Mouse (Mus musculus) gastrocnemius, postnatal 25 days (tissue): ENCODE data around the gene Tmem184b. TPM values are rescaled to one million over a fixed set of nuclear protein-coding genes. Genes with fewer than 3 reads are reported as not detected.

Experiments
- DNase-seq: peaks from one replicate; pipeline ENCODE4 v3.0.0; 2022
- total RNA-seq, 2 experiments: library from RNA; stranded (reverse); gene quantifications; 1 replicate in 1 of 2; 2 replicates in 1 of 2; pipeline ENCODE4 v1.2.3; 2021

Tmem184b gene
- total RNA-seq, 2 experiments from 2014 or later, result 28.4 to 30.4 TPM

GRCm38 (mm10) chr15:79399231-79400052, 3.9 kb downstream of the Tmem184b start:
- no peak for DNase-seq

GRCm38 (mm10) chr15:79396736-79397135, 6.6 kb downstream of the Tmem184b start:
- DNase-seq, result no peak

- DNase-seq, result no peak
These were observed 8.1 kb downstream of the Tmem184b start for GRCm38 (mm10) chr15:79395281-79395680.

- DNase-seq, result no peak
These were observed 8.5 kb downstream of the Tmem184b start for GRCm38 (mm10) chr15:79394842-79395241.

- no peak for DNase-seq
These were observed 10.3 kb downstream of the Tmem184b start for GRCm38 (mm10) chr15:79393101-79393500.

GRCm38 (mm10) chr15:79392527-79392926, 10.8 kb downstream of the Tmem184b start:
- no peak for DNase-seq

- DNase-seq, result peak; percentile 64
These were observed 11.8 kb downstream of the Tmem184b start for GRCm38 (mm10) chr15:79391447-79392093.

- DNase-seq, result no peak
These were observed 12.9 kb downstream of the Tmem184b start for GRCm38 (mm10) chr15:79390434-79390833.

GRCm38 (mm10) chr15:79388171-79388570, 15.2 kb downstream of the Tmem184b start:
- DNase-seq, result no peak

GRCm38 (mm10) chr15:79387611-79388010, 15.8 kb downstream of the Tmem184b start:
- DNase-seq, result no peak

GRCm38 (mm10) chr15:79387081-79387480, 16.3 kb downstream of the Tmem184b start:
- DNase-seq, result no peak

GRCm38 (mm10) chr15:79381644-79382043, 21.7 kb downstream of the Tmem184b start:
- DNase-seq, result no peak

- DNase-seq, result peak; percentile 72
These were observed 22.6 kb downstream of the Tmem184b start for GRCm38 (mm10) chr15:79380468-79381444.

GRCm38 (mm10) chr15:79379658-79380057, 23.7 kb downstream of the Tmem184b start:
- no peak for DNase-seq

- DNase-seq, result no peak
These were observed 24.8 kb downstream of the Tmem184b start for GRCm38 (mm10) chr15:79378608-79379007.

GRCm38 (mm10) chr15:79377681-79378080, 25.7 kb downstream of the Tmem184b start:
- peak; percentile 88 for DNase-seq

- DNase-seq, result no peak
These were observed 28.6 kb downstream of the Tmem184b start for GRCm38 (mm10) chr15:79374760-79375159.

GRCm38 (mm10) chr15:79370281-79370843, 33.0 kb downstream of the Tmem184b start:
- DNase-seq, result no peak

- DNase-seq, result no peak
These were observed 33.7 kb downstream of the Tmem184b start for GRCm38 (mm10) chr15:79369452-79370280.

GRCm38 (mm10) chr15:79368861-79369440, 34.4 kb downstream of the Tmem184b start:
- no peak for DNase-seq
